9 mouse cellular contexts compared by ENCODE assay signal in genomic region chr3:102526481-102526880, GRCm38 (mm10). TPM values are rescaled to one million over a fixed set of nuclear protein-coding genes. Genes with fewer than 3 reads are reported as not detected.
DNase-seq lines count a peak whose midpoint lies in the region; ATAC-seq and TF ChIP-seq lines count a peak whose summit lies in the region.
"Had no signal": no experiment of that assay in that cellular context is flagged by ENCODE, and none has a peak within 500 bp of the region (broad histone marks: within the 10 kb centered on the region; RNA-seq: fewer than 3 reads in every experiment).

No protein-coding gene starts in this region.

- no peak overlapping the region for H3K27ac ChIP-seq in liver, adult 2 months (replicated peaks; ENCODE audit: insufficient read depth, low read depth, low read length)
- no peak overlapping the region for H3K27ac ChIP-seq in liver, embryonic 12.5 days
- no peak overlapping the region; the same call in 1 of the 2 replicates for H3K27ac ChIP-seq in hindbrain, embryonic 16.5 days (ENCODE audit: low read depth, low read length)
- no peak overlapping the region for H3K27ac ChIP-seq in stomach, embryonic 15.5 days

- 43% methylated on average over 6 of the region's 6 CpGs for WGBS in liver, adult 2 months
- 48% methylated on average over 6 of the region's 6 CpGs for WGBS in liver, embryonic 12.5 days (ENCODE audit: insufficient replicate concordance)
- WGBS in hindbrain, embryonic 16.5 days = 63% methylated on average over 6 of the region's 6 CpGs
- WGBS in stomach, embryonic 15.5 days = 55% methylated on average over 6 of the region's 6 CpGs

- TF ChIP-seq POLR2A in liver, adult 2 months (IDR thresholded peaks at IDR 0.05; ENCODE audit: extremely low read depth, insufficient read depth, low read length) = no peak

- no peak overlapping the region for H3K4me2 ChIP-seq in liver, embryonic 12.5 days
- H3K4me2 ChIP-seq in hindbrain, embryonic 16.5 days (ENCODE audit: low read length) = peak overlapping the region; percentile 7; the same call in 1 of the 2 replicates
- peak overlapping the region; percentile 19 for H3K4me2 ChIP-seq in stomach, embryonic 15.5 days

- ATAC-seq in liver, embryonic 12.5 days = no peak
- no peak for ATAC-seq in hindbrain, embryonic 16.5 days
- no peak for ATAC-seq in stomach, embryonic 15.5 days (ENCODE audit: insufficient read depth, low FRiP score, low read depth)
- no peak for ATAC-seq in cerebellum, adult (ENCODE audit: insufficient number of reproducible peaks, low FRiP score, low TSS enrichment)

- no peaks in the 10 kb centered on the region for H3K27me3 ChIP-seq in liver, adult 2 months (ENCODE audit: control insufficient read depth, insufficient read depth, low read length)
- no peaks in the 10 kb centered on the region for H3K27me3 ChIP-seq in liver, embryonic 12.5 days (replicated peaks)
- H3K27me3 ChIP-seq in hindbrain, embryonic 16.5 days (replicated peaks; ENCODE audit: control insufficient read depth, insufficient read depth, low read length) = no peaks in the 10 kb centered on the region
- H3K27me3 ChIP-seq in stomach, embryonic 15.5 days (replicated peaks) = no peaks in the 10 kb centered on the region

- H3K4me1 ChIP-seq in liver, adult 2 months (ENCODE audit: control insufficient read depth, insufficient read depth, low read length) = no peaks in the 10 kb centered on the region
- no peaks in the 10 kb centered on the region for H3K4me1 ChIP-seq in liver, embryonic 12.5 days
- H3K4me1 ChIP-seq in hindbrain, embryonic 16.5 days (ENCODE audit: control insufficient read depth, insufficient read depth, low read depth, low read length) = no peaks in the 10 kb centered on the region
- no peaks in the 10 kb centered on the region for H3K4me1 ChIP-seq in stomach, embryonic 15.5 days

- H3K9me3 ChIP-seq in liver, embryonic 12.5 days (replicated peaks) = no peaks in the 10 kb centered on the region
- no peaks in the 10 kb centered on the region for H3K9me3 ChIP-seq in hindbrain, embryonic 16.5 days (ENCODE audit: control insufficient read depth, low read length)
- no peaks in the 10 kb centered on the region for H3K9me3 ChIP-seq in stomach, embryonic 15.5 days

- peak; percentile 39 for DNase-seq in liver, adult 2 months (ENCODE audit: extremely low read depth, low read depth, low spot score)
- peak; percentile 81 for DNase-seq in gastrocnemius, adult 18-20 months (ENCODE audit: low spot score)
- DNase-seq in cerebellum, adult 18-20 months = no peak
- no peak for DNase-seq in thymus, adult 18-20 months

- no peak overlapping the region for H3K9ac ChIP-seq in liver, adult 2 months (ENCODE audit: low read depth, low read length)
- no peak overlapping the region for H3K9ac ChIP-seq in liver, embryonic 12.5 days
- no peak overlapping the region for H3K9ac ChIP-seq in hindbrain, embryonic 16.5 days (ENCODE audit: low read depth, low read length)
- H3K9ac ChIP-seq in stomach, embryonic 15.5 days = no peak overlapping the region

- no peaks in the 10 kb centered on the region for H3K36me3 ChIP-seq in liver, adult 2 months (ENCODE audit: control insufficient read depth, insufficient read depth, low read length)
- no peaks in the 10 kb centered on the region for H3K36me3 ChIP-seq in liver, embryonic 12.5 days
- H3K36me3 ChIP-seq in hindbrain, embryonic 16.5 days (ENCODE audit: control insufficient read depth, insufficient read depth, low read length) = no peaks in the 10 kb centered on the region
- no peaks in the 10 kb centered on the region for H3K36me3 ChIP-seq in stomach, embryonic 15.5 days

- no peak overlapping the region for H3K4me3 ChIP-seq in liver, adult 2 months (ENCODE audit: insufficient read depth, low read depth, low read length)
- H3K4me3 ChIP-seq in liver, embryonic 12.5 days = no peak overlapping the region
- no peak overlapping the region for H3K4me3 ChIP-seq in hindbrain, embryonic 16.5 days (ENCODE audit: low read length)
- no peak overlapping the region for H3K4me3 ChIP-seq in stomach, embryonic 15.5 days (replicated peaks)

- H3K79me2 ChIP-seq in liver, adult 2 months (ENCODE audit: control insufficient read depth, insufficient read depth, low read length) = no peaks in the 10 kb centered on the region

- TF ChIP-seq CTCF in liver, adult 2 months (IDR thresholded peaks at IDR 0.05; ENCODE audit: low read depth, low read length) = no peak

RNA-seq across cellular contexts. Expression of gene Ngf, which starts 56.8 kb away (rescaled TPM):
- 3.4 and 4.4 TPM in 2 replicates for total RNA-seq in liver, adult 2 months (2014; rRNA removed)
- polyA plus RNA-seq in liver, adult 2 months (2012; rRNA removed) = 8.5 and 10.3 TPM in 2 replicates
- polyA plus RNA-seq in liver, embryonic 12.5 days (2016; fragmentation: Nextera tagmentation; extraction: Ambion mirVana) = 0.21 and 0.25 TPM in 2 replicates
- total RNA-seq in gastrocnemius, adult 18-20 months (2021) = under 1 TPM; 0.52 to 0.68 TPM
- polyA plus RNA-seq in hindbrain, embryonic 16.5 days (2015; fragmentation: Nextera tagmentation; extraction: Ambion mirVana) = 0.84 and 1.0 TPM in 2 replicates
- polyA plus RNA-seq in stomach, embryonic 15.5 days (2015; fragmentation: Nextera tagmentation; extraction: Ambion mirVana) = 4.4 and 4.8 TPM in 2 replicates
- total RNA-seq: MEL had no signal

Comparison
In these comparisons a context has a peak if more than half of its experiments do, and no peak if none do; other contexts are left out.
1. DNase-seq: peak in liver, adult 2 months (single experiment) and gastrocnemius, adult 18-20 months (single experiment); none in cerebellum, adult 18-20 months (0 of 2) and thymus, adult 18-20 months (0 of 2).